Mouse (Mus musculus) hindlimb bud, embryonic 11.5 days (tissue): Measurements from ENCODE around the gene Zbtb8a.
A peak's percentile ranks its signal among the peaks of the same experiment; 100 is the strongest.

Experiments used
- DNase-seq: peaks from one replicate; pipeline ENCODE4 v3.0.0-alpha.2; 2012; ENCODE audit warnings: low read depth, low spot score; ENCODE audit errors: extremely low spot score

Gene Zbtb8a

DNA sequence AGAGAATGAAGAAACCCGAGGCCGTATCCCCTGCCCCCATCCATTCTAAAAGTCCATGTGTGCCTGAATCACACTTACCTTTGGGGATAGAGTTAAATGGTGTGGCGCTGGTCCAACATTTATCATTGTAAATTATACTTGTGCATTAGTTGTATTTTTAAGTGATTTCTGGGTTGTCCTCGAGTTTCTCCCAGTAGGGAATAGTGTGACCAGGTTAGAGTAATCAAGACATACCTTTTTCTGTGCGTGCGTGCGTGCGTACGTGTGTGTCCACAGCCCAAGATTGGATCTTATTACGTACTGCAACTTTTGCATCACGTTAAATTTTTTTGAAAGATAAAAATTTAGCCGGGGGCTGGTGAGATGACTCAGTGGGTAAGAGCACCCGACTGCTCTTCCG, 41.6 kb downstream of the Zbtb8a start:
- DNase-seq, result no peak

DNA sequence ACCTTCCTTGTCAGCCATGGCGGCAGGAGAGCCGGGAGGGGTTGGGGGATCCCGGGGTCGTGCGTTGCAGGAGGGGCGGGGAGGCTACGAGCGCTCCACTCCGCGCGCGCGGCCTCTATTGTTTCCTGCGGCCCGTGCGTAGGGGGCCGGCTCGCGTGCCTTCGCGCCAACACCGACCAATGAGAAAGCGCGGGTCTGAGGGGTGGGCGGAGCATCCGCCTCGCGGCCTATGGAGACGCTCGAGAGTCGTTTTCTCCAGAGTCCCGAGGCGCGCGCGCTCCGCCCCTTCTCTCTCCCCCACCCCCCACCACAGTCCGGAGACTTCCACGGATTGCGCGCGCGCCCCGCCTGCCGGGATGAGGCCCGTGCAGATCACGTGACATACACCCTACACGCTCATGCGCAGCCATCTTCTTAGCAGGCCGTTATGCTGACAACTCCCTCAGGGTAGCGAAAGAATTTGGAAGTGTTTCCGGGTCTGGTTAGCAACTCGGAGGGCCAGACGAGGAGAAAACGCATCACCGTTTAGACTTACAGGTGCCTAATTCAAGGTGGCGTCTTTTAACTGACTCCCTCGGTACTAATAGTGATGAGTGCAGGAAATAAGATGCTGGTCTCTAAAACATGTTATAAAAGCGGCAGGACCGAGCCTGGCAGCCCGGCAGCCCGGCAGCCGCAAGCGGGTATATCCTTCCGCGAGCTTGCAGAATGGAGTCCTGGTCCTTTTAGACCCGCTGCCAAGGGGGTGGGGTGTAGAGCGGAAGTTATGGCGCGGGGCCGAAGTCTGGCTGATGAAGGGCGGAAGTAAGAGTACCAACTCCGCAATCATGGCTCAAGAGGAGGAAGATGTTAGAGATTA, 42.5 kb downstream of the Zbtb8a start, which contains the start of the genes Rbbp4 and Zbtb8os:
Gene Rbbp4 (minus strand): TSS at position 155 of the 859 bp plus-strand sequence.
Gene Zbtb8os (plus strand): TSS at position 480 of the 859 bp plus-strand sequence.
- peak; percentile 87 for DNase-seq

DNA sequence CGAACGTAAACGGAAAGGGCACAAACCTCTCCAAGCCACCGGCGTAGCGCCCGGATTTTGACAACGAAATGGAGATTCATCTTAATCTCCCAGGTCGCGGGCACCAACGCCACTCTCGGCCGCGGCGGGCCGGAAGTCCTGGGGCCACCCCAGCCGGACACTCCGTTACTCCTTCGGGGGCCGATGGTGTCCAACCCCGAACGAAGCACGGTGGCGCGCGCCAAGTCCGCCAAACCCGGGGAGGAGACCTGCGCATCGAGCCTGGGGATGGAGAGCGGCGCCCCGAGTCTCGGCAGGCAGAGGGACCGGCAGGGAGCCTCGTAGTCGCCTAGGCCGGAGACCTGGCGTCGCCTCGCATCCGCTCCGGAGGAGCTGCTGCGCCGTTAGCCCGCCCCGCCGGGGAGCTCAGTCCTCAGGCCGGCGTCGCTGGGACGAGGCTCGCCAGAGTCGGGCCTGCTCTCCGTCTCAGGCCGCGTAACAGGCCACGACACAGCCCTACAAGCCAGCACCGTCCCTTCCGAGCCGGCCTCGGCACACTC, 43.2 kb downstream of the Zbtb8a start:
- no peak for DNase-seq

DNA sequence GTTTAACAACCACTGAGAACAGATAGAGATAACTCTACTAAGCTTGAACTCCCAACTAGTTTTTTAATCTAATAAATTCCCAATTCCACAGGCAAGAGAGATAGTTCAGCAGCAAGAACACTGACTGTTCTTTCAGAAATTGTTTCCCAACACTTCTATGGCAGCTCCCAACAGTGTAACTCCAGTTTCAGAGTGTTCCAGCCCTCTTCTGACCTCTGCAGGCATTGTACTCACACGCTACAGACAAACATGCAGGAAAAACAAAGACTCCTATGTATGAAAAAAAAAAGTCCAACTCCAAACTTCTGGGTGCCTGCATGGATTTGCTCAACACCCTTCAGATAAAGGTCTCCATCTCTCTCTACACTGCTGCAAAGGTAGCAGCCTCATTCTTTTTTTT, 45.1 kb downstream of the Zbtb8a start:
- no peak for DNase-seq

DNA sequence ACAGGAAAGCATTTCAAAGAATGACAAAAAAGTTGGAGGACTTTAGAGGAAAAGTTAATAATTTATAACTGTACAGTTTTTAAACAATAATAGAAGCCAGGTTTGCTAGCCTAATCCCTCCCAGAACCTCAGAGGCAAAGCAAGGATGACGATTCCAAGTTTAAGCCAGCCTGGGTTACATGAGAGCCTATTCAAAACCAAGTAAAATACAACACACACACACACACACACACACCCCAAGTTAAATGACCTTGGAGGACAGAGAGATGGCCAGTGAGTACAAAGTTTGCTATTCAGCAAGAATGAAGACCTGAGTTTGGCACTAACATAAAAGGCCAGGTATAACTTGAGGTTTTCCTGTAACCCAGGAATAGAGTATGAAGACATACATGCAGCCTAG, 51.7 kb downstream of the Zbtb8a start:
- no peak for DNase-seq

DNA sequence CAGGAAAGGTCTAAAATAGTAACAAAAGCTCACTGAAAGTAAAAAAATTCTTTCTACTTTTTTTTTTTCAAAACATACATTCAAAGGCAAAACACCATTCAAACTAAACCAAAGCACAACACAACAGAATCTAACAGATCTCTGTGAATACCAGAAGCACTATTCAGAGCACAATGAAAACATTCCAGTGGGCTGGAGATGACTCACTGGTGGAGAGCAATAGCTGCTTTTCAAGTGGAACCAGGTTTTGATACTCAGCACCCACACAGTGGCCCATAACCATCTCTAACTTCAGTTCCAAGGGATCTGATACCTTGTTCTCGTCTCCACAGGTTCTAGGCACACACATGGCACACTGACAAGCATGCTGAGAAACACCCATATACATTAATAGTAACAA, 53.2 kb downstream of the Zbtb8a start:
- DNase-seq, result no peak

DNA sequence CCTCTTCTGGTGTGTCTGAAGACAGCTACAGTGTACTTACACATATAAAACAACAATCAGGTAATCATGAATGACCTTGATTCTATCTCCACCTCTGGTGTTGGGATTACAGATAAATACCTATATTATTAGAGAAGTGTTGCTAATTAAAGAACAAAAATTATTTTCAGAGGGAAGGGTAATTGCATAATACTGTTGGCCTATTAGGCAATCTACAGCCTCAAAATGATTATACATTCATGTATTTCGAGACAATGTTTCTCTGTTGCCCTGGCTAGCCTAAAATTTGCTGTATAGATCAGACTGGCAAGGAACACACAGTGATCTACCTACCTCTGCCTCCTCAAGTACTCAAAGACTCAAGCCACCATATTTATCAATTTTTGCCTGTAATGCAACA, 54.4 kb downstream of the Zbtb8a start:
- DNase-seq, result no peak

DNA sequence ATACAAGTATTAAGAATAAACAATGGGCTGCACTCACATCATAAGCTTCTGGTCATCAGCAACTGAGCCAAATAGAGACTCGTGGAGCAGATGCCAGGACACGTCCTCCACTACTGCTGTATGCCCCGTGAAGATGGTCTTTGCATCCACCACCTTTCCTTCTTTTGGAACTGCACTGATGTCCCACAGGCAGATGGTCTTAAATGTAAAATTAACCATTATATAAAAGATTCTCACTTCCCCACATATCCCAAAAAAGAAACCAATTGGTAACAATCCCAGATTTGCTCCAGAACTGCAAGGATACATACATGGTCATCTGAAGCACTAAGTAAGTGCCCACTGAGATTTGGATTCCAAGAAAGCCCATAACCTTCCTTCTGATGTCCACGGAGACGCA, 55.9 kb downstream of the Zbtb8a start:
- DNase-seq, result no peak

DNA sequence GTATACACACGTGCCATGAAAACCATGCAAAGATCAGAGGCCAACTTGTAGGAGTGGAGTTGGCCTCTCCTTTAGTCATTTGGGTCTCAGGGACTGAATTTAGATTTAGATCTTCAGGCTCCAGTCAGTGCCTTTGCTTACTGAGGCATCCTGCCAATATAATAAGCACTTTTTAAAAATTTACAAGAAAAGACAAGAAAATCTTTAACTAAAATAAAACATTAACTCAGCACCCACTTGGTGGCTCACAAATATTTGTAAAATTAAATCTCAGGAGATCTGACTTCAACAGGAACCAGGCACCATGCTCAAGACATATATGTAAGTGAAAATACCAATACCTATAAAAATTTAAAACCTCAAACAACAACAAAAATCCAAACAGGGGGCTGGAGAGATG, 57.0 kb downstream of the Zbtb8a start:
- no peak for DNase-seq

DNA sequence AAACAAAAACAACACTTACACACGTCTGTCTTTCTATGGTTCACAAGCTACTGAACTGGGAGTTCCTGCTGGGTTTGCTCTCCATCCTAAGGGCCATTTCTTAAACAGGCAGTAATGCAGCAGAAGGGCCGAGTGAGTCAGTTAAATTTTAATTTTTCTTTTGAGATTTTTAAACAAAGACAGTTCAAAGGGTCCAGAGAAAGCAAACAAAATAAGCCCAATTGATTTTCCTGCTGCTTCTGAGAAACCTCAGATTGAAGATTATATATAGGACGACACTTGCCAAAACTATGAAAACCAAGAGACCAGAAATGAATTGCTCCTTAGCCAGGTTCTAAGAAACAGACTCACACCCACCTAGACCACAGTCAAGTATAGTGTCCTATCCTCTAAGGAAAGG, 64.0 kb downstream of the Zbtb8a start:
- DNase-seq, result no peak

DNA sequence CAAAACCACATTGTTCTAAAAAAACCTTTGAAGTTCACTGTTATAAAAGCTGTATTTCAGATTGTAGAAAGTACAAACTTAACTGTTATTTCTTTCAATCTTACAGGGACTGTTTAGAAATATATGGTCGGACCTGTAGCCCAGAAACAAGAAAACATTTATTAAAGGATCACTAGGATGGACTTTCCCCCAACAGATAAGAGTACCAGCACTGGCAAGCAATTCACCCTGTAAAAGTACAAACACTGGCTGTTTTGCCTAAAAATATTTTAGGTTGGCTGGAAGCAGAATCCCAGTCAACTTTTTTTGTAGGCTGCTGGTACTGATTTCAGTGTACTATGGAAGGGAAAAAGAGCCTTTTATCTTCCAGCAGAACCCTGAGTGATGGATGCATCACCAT, 70.0 kb downstream of the Zbtb8a start:
- DNase-seq, result no peak

DNA sequence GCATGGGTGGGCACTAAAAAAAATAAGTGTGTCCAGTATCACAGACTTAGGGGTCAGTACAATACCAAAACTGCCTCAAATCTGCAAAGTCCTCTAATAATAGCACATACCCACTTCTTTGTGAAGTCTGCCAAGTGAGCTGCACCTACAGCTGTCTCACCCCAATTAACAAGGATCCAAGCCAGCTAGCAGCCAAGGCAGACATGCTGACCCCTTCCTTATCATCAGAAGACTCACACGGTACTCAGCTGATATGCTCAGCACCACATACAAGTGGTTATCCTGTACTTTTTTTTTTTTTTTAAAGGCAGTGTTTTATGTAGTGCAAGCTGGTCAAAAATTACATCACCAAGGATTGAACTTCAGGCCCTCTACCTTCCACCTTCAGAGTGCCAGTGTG, 73.6 kb downstream of the Zbtb8a start:
- no peak for DNase-seq

DNA sequence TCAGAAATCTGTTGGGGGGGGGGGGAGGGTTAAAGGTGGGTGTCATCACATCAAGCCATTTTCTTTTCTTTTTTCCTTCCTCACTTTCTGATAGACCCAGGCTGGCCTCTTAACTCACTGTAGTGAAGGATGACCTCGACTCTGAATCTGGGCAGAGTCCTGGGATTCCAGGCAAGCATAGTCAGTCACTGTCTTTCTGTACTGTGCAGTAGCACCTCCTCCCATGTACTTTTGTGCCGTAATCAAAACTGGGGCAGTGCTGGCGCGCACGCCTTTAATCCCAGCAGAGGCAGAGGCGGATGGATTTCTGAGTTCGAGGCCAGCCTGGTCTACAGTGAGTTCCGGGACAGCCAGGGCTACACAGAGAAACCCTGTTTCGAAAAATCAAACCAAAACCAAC, 74.1 kb downstream of the Zbtb8a start:
- DNase-seq, result no peak
